Mouse (Mus musculus) testis, adult 2 months (tissue): ENCODE data around the gene Per3.

Experiments
- CTCF ChIP-seq: fragments of 200-500 bp; IDR thresholded peaks from 2 replicates; pipeline ENCODE4 v1.5.1; 2012; ENCODE audit warnings: low read depth, mild to moderate bottlenecking, inconsistent platforms, low read length, moderate library complexity; ENCODE audit not compliant: control insufficient read depth, insufficient read depth, insufficient replicate concordance
- POLR2A ChIP-seq: fragments of 200-500 bp; IDR thresholded peaks from 2 replicates; pipeline ENCODE4 v1.6.1; 2012; ENCODE audit warnings: low read depth, mild to moderate bottlenecking, inconsistent platforms, low read length, moderate library complexity; ENCODE audit not compliant: control insufficient read depth

- no peak for TF ChIP-seq POLR2A
- TF ChIP-seq CTCF = no peak
These were observed 592 bp upstream of the Per3 start for GRCm38 (mm10) chr4:151044944-151045570.
